Mouse (Mus musculus): ENCODE results near the gene Golga5. TPM values are rescaled to one million over a fixed set of nuclear protein-coding genes. Genes with fewer than 3 reads are reported as not detected.

The Golga5 gene
- total RNA-seq, 2 experiments from 2014 or later = 31.3 to 40.2 TPM

DNA sequence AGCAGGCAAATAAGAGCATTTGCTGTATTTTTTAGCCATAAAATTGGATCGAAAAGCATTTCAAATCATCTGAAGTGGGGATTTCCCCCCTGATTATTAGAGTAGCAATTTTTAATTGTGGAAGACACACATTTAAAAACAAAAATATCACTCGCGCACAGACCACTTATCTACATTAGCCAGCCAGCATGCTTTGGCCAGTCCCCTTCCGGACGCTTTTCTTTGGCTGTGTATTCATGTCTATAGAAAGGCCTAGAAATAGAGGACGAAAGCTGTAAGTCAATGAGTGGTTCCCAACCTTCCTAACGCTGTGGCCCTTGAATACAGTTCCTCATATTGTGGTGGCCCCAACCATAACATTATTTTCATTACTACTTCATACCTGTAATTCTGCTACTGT, 37.0 kb downstream of the Golga5 start:
- no peak for DNase-seq (ENCODE audit: low spot score in 2 of 2)

DNA sequence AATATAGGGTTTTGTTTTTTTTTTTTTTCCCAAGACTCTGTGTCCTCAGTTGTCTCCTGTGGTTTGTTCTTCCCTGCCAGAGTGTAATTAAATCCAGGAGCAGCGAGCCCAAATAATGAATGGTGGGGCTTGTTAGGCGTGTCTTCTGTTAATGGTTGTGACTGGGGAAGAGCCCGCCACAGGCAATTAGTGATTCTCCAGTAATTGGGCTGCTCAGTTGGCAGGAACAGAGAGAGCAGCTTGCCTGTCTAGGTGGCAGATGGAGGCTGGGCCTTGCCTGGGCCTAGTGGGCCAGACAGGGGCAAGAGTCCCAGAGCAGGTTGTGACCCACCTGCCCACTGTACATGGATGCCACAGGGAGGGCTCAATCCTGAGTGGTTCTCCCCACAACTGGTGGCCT, 42.4 kb downstream of the Golga5 start:
- DNase-seq (ENCODE audit: low spot score in 2 of 2) = no peak

DNA sequence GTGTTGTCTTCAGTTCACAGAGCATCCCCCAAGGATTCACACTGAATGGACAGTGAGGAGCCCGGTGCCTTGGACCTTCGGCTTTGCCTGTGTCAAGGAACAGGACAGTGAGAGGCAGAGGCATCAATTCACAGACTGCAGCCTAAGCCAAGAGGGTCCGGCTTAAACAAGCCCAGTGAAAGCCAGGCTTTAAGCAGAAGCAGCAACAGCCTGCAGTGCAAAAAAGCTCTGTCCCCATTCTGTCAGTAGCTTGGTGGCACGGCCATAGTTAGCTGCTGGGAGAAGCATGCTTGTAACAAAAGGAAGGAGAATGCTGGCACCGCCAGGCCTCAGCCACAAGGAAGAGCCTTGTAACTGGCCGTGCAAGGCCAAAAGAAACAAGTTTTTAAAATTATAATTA, 45.2 kb downstream of the Golga5 start:
- DNase-seq (ENCODE audit: low spot score in 2 of 2) = no peak

GRCm38 (mm10) chr12:102514751-102515150, 45.8 kb downstream of the Golga5 start:
- DNase-seq (ENCODE audit: low spot score in 2 of 2) = no peak

- no peak for DNase-seq (ENCODE audit: low spot score in 2 of 2)
These were observed 47.2 kb downstream of the Golga5 start for GRCm38 (mm10) chr12:102516151-102516550.

- DNase-seq (ENCODE audit: low spot score in 2 of 2) = no peak
These were observed 48.7 kb downstream of the Golga5 start for GRCm38 (mm10) chr12:102517647-102518046.

DNA sequence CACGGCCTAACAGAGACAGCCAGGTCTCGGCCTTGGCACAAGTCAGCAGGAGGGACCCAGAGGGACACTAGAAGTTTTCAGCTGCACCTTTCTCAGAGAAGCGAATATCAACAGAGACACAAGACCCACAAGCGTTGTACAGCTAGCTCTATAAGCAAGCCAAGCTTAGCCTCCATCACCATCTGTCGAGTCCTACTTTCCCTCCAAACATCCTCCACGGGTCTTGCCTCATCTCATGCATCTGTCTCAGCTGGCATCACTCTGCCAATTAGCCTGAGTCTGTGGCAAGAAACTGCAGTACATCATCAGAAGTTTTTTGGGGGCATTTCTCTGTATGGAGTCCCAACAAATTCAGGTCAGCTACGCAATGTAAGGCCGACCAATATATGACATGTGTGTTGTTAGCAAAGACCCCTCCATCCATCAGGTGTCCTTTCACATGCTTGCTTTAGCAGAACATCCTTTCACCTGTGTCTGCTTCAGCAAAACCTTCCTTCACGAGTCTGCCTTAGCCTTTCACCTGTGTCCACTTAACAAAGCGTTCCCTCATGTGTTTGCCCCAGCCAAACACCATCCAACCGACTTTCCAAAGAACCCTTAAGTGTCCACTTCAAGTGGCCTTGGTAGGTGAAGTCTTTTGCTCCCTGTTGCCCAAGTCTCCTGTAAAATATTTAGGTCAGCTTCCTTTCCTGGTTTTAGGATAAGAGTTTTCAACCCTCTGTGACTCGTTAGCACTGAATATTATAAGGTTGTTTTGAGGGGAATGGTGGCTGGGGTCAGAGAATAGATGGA, 51.2 kb downstream of the Golga5 start:
- DNase-seq (ENCODE audit: low spot score in 2 of 2) = no peak

DNA sequence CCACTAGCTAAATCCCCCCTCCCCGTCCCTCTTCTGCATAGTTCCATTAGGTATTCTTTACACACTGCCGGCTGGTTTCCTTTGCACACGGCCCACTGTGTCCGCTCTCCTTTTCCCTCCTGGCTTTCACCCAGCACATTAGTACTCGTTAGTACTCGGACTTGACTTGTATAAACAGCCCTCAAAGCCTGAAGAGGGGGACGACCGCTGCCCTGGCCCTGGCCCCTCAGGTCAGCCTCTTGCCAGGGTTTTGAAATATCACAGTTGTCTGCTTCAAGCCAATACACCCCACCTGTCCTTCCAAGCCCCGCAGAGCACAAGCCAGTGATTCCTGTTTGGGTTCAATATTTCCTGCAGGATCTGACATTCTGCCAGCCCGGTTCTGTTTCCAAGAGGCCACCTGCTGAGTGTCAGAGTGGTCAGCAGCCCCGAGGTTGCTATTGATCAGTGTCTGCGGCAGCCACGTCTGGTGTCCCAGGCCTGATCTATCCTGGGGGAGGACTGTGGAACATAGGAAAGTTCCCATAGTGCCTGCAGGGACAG, 52.9 kb downstream of the Golga5 start:
- no peak for DNase-seq (ENCODE audit: low spot score in 2 of 2)

GRCm38 (mm10) chr12:102524216-102524615, 55.3 kb downstream of the Golga5 start:
- DNase-seq (ENCODE audit: low spot score in 2 of 2) = no peak

GRCm38 (mm10) chr12:102524760-102525159, 55.8 kb downstream of the Golga5 start:
- no peak for DNase-seq (ENCODE audit: low spot score in 2 of 2)

DNA sequence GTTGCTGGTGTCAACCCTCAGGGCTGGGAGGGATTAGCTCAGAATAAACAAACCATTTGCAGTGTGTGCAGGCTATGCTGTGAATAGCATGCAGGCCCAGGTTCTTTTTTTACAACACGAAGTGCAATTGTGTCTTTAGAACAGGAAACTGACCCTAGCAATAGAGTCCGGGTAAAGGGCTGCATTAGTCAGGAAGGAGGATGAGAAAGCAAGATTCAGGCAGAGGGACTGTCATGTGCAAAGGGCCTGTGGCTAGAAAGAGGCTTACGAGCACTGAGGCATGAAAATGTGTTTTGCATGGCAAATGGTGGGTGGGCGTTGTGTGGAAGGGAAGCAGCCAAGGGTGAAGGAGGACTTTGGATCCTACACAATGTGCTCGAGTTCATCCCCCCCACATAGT, 59.1 kb downstream of the Golga5 start:
- no peak for DNase-seq (ENCODE audit: low spot score in 2 of 2)

DNA sequence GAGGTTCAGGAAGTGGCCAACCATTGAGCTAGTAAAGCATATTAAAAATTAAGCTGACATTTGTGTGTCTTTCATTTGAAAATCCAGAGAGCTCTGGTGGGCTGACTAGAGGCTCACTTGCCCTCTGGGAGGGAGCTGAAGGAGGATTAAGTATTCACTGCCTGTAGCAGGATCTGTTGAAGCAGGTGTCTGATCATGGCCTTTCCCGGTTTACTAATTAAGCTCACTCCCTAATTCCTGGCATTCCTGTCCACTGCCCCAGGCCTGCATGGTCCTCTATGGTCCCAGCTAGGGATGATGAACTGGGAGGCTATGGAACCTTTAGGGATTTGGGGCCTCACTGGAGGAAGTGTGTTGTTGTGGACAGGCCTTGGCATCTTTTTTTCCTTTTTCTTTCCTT, 66.9 kb downstream of the Golga5 start:
- no peak for DNase-seq (ENCODE audit: low spot score in 2 of 2)

DNA sequence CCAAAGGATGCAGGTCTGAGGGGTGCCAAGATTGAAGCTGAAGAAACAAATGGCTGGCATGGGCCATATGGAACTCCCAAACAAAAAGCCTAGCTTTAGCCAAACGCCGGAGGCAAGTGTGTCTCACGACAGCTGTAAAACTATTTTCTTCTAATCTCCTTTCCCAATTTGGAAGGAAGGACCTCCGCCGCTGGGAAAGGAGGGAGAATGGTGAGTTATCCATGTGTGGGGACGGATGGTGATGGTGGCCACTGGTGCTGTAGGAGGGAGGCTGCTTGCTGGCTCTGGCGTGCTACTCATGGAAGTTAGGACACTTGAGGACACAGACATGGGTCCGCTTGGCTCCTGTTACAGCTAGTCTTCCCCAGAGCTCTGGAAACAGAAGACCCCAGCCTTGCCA, 71.3 kb downstream of the Golga5 start:
- DNase-seq (ENCODE audit: low spot score in 2 of 2) = no peak

GRCm38 (mm10) chr12:102541168-102541567, 72.2 kb downstream of the Golga5 start:
- no peak for DNase-seq (ENCODE audit: low spot score in 2 of 2)

GRCm38 (mm10) chr12:102545122-102545521, 76.2 kb downstream of the Golga5 start:
- no peak for DNase-seq (ENCODE audit: low spot score in 2 of 2)

Other genes with a start within 250 kb of the Golga5 start
- 10 to 100 TPM; 16.4 to 20.7 TPM for gene Rin3, start 186.1 kb upstream of the Golga5 start, total RNA-seq (2021)
- 100 to 1,000 TPM in 1 of 2 experiments, 10 to 100 TPM in 1; 99.7 to 114 TPM for gene Lgmn, start 29.3 kb upstream of the Golga5 start, total RNA-seq (2021)
- 1,000 to 10,000 TPM; 1,717 to 1,814 TPM for gene Chga, start 85.8 kb downstream of the Golga5 start, total RNA-seq (2021)
- 100 to 1,000 TPM in 1 of 2 experiments, 10 to 100 TPM in 1; 49.7 to 156 TPM for gene Itpk1, start 235.8 kb downstream of the Golga5 start, total RNA-seq (2021)

All from adrenal gland, adult 18-20 months (tissue).